Mouse (Mus musculus) erythroid progenitor cell, adult 5-6 weeks (primary cell): ENCODE measurements at regions not wholly inside any gene's neighbourhood (a gene's known extent, or its start where the extent isn't known, plus 50 kb on each side); places are given as distances from the start of the nearest gene placed in this dataset.
A peak's percentile ranks its signal among the peaks of the same experiment; 100 is the strongest.
"Not testable (repeated sequence)": the region's sequence is repeated elsewhere in the genome, so short reads cannot be mapped to it uniquely, and the experiment has no call there.

Experiments
- ATAC-seq: replicated peaks from 2 replicates; pipeline ENCODE4 v1.8.0; 2016; ENCODE audit warnings: moderate number of reproducible peaks, mild to moderate bottlenecking, moderate TSS enrichment, inconsistent platforms; ENCODE audit not compliant: poor library complexity, low FRiP score, severe bottlenecking

GRCm38 (mm10) chr5:148781076-148781475 lies 148.0 kb downstream of the Katnal1 start:
- not testable (repeated sequence) for ATAC-seq

- no peak for ATAC-seq
These were observed 152.1 kb downstream of the Katnal1 start for GRCm38 (mm10) chr5:148776796-148777659.

- ATAC-seq = no peak
These were observed 153.9 kb downstream of the Katnal1 start for GRCm38 (mm10) chr5:148775232-148775631.

GRCm38 (mm10) chr5:148774446-148774845 lies 154.7 kb downstream of the Katnal1 start:
- peak; percentile 43; the same call in 1 of the 2 replicates for ATAC-seq

- ATAC-seq = no peak
These were observed 159.7 kb downstream of the Katnal1 start for GRCm38 (mm10) chr5:148769452-148769851.

GRCm38 (mm10) chr5:148768346-148768745 lies 160.8 kb downstream of the Katnal1 start:
- no peak for ATAC-seq

GRCm38 (mm10) chr5:148765993-148766392 lies 163.1 kb downstream of the Katnal1 start:
- no peak for ATAC-seq

GRCm38 (mm10) chr5:148760108-148760507 lies 169.0 kb downstream of the Katnal1 start:
- no peak for ATAC-seq

GRCm38 (mm10) chr5:148758786-148759185 lies 170.3 kb downstream of the Katnal1 start:
- no peak for ATAC-seq

GRCm38 (mm10) chr5:148757715-148758114 lies 171.4 kb downstream of the Katnal1 start:
- ATAC-seq = no peak

GRCm38 (mm10) chr5:148757236-148757635 lies 171.9 kb downstream of the Katnal1 start:
- no peak for ATAC-seq

GRCm38 (mm10) chr5:148756246-148756930 lies 172.7 kb downstream of the Katnal1 start:
- no peak for ATAC-seq

GRCm38 (mm10) chr5:148755807-148756206 lies 173.3 kb downstream of the Katnal1 start:
- no peak for ATAC-seq

- no peak for ATAC-seq
These were observed 174.2 kb downstream of the Katnal1 start for GRCm38 (mm10) chr5:148754896-148755295.

GRCm38 (mm10) chr5:148754363-148754762 lies 174.8 kb downstream of the Katnal1 start:
- no peak for ATAC-seq

- no peak for ATAC-seq
These were observed 175.7 kb downstream of the Katnal1 start for GRCm38 (mm10) chr5:148753457-148753856.

GRCm38 (mm10) chr5:148751980-148752379 lies 177.1 kb downstream of the Katnal1 start:
- no peak for ATAC-seq

- ATAC-seq = no peak
These were observed 179.0 kb downstream of the Katnal1 start for GRCm38 (mm10) chr5:148750002-148750734.

GRCm38 (mm10) chr5:148747972-148748764 lies 181.0 kb downstream of the Katnal1 start:
- ATAC-seq = no peak

GRCm38 (mm10) chr5:148747549-148747948 lies 181.6 kb downstream of the Katnal1 start:
- ATAC-seq = no peak
